Mouse (Mus musculus) retina, postnatal 1 day (tissue): ENCODE measurements around the gene 2300002M23Rik.
A peak's percentile ranks its signal among the peaks of the same experiment; 100 is the strongest.

ENCODE experiments used
- DNase-seq: peaks from one replicate; pipeline ENCODE4 v3.0.0-alpha.2; 2012

The 2300002M23Rik gene

DNA sequence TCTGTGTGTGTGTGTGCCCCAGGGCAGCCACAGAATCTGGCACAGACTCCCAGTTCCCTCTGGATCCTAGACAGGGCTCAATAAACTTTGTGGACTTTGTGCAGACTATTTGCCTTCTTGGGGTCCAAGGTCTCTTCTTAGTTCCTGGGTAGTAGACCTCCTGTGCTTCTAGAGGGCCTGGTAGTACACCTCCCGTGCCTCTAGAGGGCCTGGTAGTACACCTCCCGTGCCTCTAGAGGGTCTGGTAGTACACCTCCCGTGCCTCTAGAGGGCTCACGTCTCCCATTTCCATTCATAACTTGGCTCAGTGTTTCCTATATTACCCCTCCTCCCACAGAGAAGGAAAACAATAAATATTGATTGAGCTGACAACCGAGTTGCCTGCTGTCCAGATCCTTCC lies 10.4 kb upstream of the 2300002M23Rik start:
- peak; percentile 82 for DNase-seq

GRCm38 (mm10) chr17:35557351-35557750 lies 9.9 kb upstream of the 2300002M23Rik start:
- no peak for DNase-seq

DNA sequence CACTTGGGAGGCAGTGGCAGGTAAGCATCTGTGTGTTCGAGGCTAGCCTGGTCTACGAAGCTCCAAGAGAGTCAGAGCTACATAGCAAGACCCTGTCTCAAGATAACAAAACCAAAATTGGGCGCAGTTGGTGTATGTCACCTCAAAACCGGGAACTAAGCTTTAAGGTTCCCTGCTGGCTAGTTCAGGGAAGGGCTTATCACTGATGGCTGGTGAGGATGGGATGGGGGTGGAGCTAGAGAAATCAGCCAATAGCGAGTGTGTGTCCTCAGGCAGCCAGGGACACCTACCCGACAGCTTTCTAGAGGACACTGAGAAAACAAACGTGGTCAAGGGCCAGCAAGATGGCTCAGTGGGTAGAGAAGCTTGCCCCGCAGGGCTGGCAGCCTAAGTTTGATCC lies 9.0 kb upstream of the 2300002M23Rik start:
- DNase-seq: no peak

- no peak for DNase-seq
Observed at GRCm38 (mm10) chr17:35567767-35568166, 517 bp downstream of the 2300002M23Rik start.

DNA sequence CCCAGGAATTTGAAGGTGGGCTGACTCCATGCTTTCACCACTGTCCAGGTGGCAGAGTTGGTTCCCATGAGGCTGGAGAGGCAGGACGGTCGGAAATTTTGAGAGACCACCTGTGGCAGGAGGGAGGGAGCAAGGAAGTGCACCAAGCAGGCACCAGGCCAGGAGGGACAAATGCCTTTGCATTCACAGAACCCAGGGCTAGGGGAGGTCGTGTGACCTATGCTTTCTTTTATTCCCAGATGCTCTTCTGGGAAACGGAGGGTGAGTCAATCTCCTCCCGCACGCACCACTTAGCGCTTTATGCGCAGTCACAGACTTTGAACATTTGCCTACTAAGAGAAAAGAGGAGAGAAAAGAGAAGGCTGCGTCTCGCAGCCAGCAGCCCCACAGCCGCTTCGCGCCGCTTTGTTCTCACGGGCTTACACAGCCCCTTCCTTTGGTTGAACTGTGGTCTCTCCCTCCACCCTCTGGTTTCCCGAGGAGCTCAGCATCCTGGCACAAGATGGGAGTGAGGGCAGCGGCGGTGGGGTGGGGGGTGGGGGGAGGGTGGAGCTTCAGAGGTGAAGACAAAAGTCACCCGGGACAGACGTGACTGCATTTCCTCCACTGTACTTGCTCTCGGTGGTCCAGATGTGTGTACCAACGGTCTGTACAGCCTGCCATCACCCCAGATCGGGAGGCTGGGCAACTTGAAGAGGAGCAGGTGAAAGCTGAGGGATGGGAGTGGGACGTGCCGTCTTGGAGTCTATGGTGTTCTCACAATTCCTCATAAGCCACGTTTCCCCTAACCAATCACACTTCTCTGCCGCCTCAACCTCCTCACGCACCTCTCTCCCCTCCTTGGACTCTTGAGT lies 2.1 kb downstream of the 2300002M23Rik start:
- DNase-seq: peak; percentile 49

- no peak for DNase-seq
Observed at GRCm38 (mm10) chr17:35570836-35571235, 3.6 kb downstream of the 2300002M23Rik start.

- DNase-seq: no peak
Observed at GRCm38 (mm10) chr17:35571477-35571876, 4.2 kb downstream of the 2300002M23Rik start.

GRCm38 (mm10) chr17:35578211-35578610 lies 11.0 kb downstream of the 2300002M23Rik start:
- peak; percentile 92 for DNase-seq

GRCm38 (mm10) chr17:35582900-35583299 lies 15.7 kb downstream of the 2300002M23Rik start:
- peak; percentile 19 for DNase-seq

GRCm38 (mm10) chr17:35584330-35584937 lies 17.2 kb downstream of the 2300002M23Rik start:
- DNase-seq: peak; percentile 88

DNA sequence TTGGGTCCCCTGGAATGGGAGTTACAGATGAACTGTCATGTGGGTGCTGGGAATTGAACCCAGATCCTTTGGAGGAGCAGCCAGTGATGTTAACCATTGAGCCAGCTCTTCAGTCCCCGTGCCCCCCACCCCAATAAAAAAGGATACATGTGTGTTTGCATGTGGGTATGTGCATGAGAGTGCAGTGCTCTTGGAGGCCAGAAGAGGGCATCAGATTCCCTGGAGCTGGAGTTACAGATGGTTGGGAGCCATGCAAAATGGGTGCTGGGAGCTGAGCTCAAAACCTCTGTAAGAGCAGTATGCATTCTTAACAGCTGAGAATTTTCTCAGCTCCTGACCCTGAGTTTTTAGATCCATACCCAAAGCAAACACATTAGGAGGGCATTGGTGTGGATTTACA lies 20.0 kb downstream of the 2300002M23Rik start:
- DNase-seq: no peak

GRCm38 (mm10) chr17:35588387-35588786 lies 21.1 kb downstream of the 2300002M23Rik start:
- peak; percentile 35 for DNase-seq

DNA sequence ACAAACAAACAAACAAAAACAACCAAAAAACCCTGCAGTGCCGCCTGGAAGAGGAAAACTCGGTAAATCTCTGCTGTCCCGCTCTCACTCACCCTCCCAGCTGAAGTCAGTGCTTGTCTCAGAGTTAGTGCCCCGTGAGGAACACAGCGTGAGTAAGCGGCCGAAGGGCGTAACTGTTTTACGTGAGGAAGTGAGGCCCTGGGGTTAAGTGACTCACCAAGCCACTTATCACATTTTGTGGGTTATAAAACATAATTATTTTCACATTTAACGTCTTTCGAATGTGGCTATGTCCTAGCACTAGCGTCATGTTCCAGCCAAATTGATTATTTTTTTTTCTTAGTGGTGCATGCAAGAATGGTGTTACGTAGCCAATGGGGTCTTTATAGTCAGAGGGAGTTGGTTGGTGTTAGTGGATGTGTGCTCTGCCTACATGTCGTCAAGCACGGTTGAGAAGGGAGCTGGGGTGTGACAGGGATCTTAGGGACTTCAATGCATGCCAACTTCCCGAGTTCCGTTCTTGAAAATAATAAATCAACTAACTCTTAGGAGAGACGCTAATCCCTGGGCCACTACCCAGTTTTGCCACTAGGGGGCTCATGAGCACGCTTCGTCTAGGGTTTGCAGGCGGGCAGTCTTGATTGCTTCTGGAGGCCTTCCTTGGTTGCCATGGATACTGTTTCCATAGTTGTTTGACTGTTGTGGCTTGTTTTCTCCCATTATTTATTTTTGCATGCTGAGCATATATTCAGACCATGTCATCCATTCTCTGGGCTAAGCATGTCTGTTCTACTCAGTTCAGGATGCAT lies 23.4 kb downstream of the 2300002M23Rik start:
- peak; percentile 90 for DNase-seq

DNA sequence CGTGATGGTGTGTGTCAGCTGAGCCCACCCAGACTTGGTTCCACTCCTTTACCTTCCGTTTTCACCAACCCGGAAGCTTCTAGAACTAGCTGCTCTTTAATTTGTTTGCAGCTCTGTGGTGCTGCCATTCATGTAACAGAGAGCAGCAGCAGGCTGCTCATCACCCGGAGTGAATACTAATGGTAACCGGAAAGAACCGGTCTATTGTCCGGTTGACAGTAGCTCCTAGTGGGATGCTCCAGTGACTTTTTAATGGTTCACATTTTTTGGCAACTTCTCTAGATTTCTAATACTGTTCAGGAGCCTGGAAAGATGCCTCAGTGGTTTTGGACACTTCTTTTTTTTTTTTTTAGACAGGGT lies 23.9 kb downstream of the 2300002M23Rik start:
- DNase-seq: no peak

DNA sequence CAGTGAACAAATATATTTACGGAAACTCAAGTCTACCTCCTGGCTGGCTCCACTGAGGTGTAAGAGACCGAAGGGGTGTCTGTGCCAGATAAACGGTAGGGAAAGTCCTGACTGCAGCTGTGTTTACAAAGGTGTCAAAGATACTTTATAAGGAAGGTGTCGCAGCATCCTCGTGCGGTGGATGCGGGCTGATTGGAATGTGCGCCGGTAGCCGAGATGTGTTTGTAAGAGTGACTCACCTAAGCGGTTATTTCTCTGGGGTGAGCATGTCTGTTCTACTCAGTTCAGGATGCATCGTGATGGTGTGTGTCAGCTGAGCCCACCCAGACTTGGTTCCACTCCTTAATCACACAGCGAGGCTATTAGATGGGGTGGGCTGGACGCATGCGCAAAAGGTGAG lies 24.5 kb downstream of the 2300002M23Rik start:
- DNase-seq: no peak

DNA sequence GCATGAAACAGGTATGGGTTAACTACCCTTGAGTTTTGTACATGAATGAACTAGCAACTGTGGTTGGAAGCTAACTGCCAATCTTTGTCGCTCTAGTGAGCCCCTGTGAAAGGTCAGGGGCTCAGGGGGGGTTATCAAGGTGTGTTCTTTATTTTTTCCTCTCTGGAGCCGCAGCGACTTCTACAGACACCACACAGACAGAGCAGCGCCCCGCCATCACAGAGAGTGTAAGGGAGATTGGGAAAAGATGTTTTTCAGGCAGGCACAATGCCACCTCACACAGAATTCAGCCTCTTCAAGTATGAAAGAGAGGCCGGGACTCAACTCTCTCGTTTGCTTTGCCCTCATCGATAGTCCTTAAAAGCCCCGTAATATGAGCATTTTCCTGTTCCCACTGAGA lies 24.9 kb downstream of the 2300002M23Rik start:
- no peak for DNase-seq

- DNase-seq: peak; percentile 9
Observed at GRCm38 (mm10) chr17:35593786-35594185, 26.5 kb downstream of the 2300002M23Rik start.

DNA sequence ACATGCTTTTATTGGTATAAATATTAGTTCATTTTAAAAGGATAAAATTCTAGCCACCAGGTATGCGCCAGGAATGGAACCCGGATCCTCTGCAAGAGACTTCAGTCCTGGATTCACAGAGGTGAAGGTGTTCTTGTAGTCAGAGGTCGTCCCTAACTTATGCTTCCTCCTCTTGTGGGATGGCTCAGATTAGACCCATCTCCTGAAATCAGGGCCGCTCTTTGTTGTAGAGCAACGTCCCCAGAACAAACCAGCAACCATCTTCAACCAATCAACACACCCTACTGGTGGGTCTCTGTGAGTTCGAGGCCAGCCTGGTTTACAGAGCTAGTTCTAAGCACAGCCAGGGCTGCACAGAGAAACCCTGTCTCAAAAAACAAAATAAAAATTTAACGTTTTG lies 27.2 kb downstream of the 2300002M23Rik start:
- DNase-seq: no peak

- no peak for DNase-seq
Observed at GRCm38 (mm10) chr17:35597399-35597798, 30.1 kb downstream of the 2300002M23Rik start.

- no peak for DNase-seq
Observed at GRCm38 (mm10) chr17:35601249-35601648, 34.0 kb downstream of the 2300002M23Rik start, which contains the start of gene Sfta2. Sfta2 (plus strand) TSS chr17:35601549.

DNA sequence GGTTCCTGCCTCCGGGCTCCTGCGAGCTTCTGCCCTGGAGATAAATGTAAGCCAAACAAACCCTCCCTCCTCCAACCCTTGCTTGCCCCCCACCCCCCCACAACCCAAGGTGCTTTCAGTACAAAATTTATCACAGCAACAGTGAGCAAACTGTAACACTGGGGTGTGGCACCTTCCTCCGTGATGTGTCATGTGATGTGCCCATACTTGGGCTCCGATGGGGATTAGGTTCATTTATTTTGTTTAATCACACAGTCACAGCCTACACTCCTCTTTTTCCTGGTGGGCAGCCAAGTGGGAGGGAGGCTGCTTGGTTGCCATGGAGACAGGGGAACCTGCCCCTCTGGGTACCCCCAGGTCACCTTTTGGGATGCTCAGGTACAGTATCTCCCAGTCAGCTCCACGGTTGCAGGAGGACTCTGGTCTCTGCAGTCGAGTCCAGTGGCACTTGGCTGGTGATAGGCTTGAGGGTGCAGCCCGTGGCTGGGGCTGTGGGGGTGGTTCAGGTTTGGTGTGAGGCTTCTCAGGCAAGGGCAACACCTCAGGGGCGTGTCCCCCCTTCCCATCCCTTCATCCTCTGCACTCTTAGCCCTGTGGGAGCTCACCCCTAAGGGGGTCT lies 34.6 kb downstream of the 2300002M23Rik start:
- no peak for DNase-seq

- no peak for DNase-seq
Observed at GRCm38 (mm10) chr17:35617127-35617526, 49.9 kb downstream of the 2300002M23Rik start.
